Mouse (Mus musculus): Measurements from ENCODE around the gene Lhfpl3. TPM values are rescaled to one million over a fixed set of nuclear protein-coding genes. Genes with fewer than 3 reads are reported as not detected.

The Lhfpl3 gene
- polyA plus RNA-seq, 1 experiment from 2014 or later = 0.13 TPM

DNA sequence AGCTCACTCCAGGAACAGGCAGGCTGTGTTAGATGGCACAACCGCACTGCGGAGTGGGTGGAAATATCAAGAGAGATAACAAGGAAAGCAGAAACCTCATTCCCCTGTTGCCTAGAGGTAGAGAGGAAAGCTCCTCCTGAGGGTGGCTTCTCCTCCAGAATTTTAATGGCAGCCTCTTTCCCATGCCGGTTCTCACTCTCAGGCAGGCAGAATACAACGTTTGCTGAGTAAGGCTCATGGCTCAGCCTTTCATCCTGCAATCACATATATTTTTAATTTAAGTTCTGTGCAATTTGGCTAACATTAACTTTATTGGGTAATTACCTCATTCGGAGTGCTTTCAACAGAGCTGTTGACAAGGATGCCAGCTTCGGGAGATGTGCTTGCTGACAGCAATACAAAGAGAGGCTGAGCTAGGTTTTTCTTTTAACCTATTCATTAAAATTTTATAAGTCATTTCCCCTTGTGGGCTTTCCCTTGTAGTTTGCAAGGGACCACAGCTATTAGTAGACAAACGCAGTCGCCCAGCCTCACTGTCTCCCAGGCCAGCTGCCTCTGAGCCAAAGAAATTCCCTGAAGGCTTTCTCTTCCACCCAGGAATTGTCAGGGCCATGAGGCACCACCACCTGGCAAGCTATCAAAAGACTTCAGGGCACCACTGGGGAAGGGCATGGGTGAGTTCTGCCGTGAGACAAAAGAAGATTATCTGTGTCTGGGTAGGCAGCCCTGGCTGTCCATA lies 394.5 kb downstream of the Lhfpl3 start:
- no peak for DNase-seq (ENCODE audit: low spot score)

DNA sequence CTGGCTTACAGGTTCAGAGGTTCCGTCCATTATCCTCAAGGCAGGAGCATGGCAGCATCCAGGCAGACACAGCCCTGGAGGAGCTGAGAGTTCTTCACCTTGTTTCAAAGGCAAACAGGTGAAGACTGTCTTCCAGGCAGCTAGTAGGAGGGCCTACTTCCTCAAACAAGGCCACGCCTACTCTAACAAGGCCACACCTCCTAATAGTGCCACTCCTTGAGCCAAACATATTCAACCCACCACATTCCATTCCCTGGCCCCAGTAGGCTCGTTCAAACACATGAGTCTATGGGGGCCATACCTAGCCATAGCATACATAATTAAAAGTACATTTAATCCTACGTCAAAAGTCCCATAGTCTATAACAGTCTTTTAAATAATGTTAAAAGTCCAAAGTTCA lies 407.4 kb downstream of the Lhfpl3 start:
- no peak for DNase-seq (ENCODE audit: low spot score)

DNA sequence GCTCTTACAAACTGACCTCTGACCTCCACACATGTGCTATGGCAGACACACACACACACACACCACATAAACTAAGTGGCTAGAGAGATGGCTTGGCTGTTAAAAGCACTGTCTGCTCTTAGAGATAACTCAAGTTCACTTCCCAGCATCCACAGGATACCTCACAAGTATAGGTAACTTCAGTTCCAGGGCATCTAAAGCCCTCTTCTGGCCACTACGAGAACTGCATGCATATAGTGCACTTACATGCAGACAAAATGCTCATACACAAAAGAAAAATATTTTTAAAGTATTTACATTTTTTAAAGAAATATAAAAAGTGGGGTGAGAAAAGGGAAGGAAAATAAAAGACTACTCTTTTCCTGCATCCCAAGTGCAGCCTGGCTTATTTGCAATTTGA lies 408.6 kb downstream of the Lhfpl3 start:
- DNase-seq (ENCODE audit: low spot score) = no peak

DNA sequence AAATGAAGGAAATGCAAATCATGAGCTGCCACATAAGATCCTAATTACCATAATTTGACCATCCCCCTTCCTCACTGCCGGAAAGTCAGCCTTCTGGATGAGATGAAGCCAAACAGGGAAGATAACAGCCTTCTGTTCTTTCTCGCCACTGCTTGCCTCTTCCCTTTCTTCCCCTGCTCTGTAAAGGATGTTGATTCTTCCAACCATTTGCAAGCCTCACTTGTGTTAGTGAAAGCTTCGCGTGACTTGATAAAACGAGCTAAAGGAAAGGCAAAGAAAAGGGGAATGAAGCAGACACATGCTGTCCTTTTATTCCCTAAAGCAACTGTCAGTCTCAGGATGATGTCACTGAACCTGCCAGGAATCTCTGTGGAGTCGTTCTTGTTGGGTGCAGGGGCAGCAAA lies 420.1 kb downstream of the Lhfpl3 start:
- DNase-seq (ENCODE audit: low spot score) = no peak

DNA sequence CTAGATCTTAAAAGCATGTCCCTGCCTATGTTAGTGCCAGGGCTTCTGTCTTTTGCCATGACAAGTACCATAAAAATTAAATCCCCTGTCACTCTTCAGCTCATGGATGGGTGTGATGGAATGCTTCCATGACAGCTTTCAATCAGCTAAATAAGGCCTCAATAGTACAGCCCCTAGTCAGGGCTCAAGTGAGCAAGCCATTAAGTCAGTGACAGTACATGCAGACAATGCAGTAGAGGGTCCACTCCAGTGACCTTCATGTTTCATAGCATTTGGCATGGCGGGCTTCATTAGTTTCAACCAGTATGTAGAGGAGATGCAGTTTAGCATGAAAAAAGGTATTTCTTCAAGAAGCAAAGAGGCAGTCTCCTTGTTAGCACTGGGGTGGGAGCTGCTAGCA lies 420.8 kb downstream of the Lhfpl3 start:
- DNase-seq (ENCODE audit: low spot score) = no peak

DNA sequence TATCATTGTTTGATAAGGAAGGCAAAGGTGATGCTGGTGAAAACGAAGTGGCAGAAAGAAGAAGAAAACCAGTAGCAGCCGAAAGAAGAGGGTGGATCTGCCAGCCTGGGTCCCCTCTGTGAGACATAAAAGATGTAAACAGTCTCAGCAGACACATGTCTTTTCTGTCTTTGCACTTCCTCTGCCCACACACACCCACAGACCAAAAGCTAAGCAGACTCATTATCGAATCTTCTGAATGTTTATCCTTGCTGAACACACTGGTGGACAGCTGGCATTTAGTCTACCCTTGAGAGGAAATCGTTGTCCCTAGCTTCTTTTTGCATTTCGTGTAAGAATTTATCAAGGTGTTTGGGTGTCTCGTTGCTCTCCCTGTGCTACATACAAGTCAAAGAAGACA lies 443.8 kb downstream of the Lhfpl3 start:
- no peak for DNase-seq (ENCODE audit: low spot score)

DNA sequence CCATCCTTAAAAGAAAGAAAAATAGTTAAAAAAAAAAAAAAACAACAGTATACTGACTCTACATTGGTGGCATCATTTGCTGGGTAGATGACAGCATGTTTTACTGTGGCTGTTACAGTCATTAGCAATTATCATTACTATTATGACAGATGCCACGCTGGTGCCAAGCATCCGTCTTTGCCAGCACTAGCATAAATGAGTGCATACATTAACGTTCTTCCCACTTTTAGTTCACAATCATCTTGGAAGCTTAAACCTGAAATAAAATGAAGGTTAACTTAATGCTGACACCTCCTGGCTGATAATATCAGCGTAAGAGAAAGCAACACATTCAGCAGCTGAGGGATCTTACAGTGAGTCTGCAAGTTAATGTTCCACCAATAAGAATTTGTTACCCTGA lies 451.0 kb downstream of the Lhfpl3 start:
- DNase-seq (ENCODE audit: low spot score) = no peak

DNA sequence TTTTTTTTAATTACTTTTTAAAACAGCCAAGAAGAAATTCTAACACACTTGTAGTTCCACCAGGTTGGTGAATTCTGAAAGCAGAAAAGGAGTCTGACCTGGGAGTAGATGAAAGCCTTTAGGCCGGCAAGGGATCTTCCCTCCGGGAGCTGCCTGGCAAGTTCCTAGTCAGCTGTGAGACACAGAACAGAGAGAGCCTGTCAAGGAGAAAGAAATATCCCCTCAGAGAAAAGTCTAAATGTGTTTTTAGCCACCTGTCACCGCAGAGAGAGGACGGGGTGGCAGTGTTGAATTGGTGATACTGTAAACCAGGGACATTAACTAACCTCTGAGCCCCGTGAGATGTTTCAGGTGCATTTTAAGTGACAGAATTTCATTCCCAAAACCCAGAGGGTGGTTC lies 467.2 kb downstream of the Lhfpl3 start:
- DNase-seq (ENCODE audit: low spot score) = no peak

DNA sequence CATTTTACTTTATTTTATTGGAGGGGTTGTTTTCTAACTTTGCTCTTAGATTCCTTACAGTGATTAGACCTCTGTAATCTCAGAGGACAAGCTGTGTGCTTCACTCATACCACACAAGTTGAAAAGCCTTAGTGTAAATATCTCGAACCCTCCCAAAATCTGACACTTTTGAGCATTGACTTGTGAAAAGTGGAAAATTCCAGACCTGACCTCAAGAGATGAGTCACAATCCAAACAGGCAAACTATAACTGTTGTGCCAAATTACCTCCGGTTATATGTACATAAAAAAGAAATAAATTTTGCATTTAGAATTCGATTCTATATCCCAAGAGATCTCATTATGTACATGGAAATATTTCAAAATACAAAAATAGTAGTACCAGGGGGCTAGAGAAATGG lies 468.8 kb downstream of the Lhfpl3 start:
- no peak for DNase-seq (ENCODE audit: low spot score)

DNA sequence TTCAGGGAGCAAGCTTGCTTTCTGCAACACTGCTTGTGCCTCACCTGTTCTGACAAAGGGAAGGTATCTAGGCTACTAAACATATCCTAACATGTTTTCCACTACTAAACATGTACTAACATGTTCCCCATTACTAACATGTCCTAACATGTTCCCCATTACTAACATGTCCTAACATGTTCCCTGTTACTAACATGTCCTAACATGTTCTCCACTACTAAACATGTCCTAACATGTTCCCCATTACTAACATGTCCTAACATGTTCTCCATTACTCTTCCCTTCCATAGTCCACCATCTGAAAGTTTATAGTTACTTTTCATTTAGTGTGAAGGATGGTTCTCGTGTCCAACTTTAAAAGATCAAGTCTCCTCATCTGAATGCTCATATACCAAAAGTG lies 473.8 kb downstream of the Lhfpl3 start:
- no peak for DNase-seq (ENCODE audit: low spot score)

DNA sequence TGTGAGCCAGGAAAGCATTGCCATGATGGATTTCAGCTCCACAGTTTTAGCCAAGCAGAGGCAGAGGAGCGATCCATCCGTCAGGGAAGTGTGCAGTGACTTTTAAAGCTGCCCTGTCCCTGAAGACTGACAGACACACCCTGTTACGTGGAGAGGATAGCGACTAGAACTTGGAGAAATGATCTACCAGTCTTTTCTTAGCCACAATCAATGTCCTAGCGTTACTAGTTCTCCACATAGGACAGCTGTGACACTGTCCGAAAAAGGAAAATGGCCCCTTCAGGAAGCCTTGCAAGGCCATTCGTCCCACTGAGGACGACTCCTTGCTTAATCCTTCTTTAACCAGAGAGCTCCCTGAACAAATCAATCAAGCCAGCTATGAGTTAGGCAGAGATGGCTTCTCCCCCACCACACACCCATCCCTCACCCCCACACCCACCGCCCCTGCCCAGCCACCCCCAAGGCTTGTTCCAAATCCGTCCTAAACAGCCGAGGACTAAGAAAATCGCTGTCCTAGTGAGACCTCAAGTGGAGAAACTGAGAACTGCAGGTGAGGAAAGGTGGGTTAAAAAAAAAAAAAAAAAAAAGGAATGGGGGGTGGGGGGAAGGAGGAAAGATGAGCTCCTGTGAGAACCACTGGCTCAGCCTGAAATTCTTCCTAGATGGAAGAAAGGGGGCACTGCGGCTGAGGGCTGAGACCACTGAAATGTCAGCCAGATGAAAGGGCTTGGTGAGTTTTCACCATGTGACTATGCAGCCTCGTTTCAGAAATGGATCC lies 479.1 kb downstream of the Lhfpl3 start:
- DNase-seq (ENCODE audit: low spot score) = peak; percentile 35

DNA sequence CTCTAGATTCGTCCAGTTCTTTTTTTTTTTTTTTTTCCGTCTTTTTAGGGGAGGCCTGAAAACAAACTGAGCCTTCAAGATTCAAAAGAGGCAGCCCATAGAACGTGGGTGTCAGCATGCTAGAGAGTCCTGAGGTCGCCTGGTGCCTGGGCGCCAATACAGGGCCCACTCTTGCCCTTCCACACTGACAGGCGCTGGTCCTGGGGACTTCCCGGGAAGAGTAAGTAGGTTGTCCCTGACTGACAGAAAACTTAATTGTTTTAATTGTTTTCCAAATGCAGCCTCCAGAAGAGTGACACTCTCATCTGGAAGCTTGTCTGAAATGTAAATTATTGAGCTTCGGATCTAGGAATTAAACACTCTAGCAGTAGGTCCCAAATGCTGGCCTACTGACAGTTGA lies 479.8 kb downstream of the Lhfpl3 start:
- no peak for DNase-seq (ENCODE audit: low spot score)

DNA sequence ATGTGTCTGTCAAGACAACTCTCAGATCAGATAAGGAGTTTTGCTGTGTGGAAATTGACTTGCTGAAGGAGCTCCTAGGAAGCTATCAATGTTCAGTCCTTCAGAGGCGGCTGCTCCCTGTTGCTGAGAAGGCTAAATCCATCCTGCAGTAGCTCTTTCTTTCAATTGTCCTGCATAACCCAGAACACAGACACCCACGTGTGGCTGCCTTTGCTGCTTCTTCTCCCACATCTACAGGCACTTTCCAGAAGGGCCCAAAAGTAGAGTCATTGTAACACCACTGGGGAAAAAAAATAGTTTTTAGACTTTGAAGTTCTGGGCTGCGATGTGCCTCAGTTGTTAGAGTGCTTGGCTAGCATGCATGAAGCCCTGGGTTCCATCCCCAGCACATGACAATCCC lies 480.9 kb downstream of the Lhfpl3 start:
- no peak for DNase-seq (ENCODE audit: low spot score)

DNA sequence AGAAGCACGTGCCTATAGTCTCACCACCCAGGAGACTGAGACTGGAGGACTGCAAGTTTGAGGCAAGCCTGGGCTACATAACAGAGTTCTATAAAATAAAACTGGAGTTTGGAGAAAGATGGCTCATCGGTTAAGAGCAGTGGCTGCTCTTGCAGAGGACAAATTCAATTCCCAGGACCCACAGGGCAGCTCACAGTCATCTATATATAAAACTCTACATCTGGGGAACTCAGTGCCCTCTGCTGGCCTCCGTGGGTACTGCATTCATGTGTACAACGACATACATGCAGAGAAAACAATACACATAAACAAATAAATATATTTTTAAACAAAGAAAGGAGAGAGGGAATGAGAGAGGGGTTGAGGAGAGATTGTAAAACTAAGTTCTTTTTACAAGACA lies 501.1 kb downstream of the Lhfpl3 start:
- peak; percentile 40 for DNase-seq (ENCODE audit: low spot score)

DNA sequence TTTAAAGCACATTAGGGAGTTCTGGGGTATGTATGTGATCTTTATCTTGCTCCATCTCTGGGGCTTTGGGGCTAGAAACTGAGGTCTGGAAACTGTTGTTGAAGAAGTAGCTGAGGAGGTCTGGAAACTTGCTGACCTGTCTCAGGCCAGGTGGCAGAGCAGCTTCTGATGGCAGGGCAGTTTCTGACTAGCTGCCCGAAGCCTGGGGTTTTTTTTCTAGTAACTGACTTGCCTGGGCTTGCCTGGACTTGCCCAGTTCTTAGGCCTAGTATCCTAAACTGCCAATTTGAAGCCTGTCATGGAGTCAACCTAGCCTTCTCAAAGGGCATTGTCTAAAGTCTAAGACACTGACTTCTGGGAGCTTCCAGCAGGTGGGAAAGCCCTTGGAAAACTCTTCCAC lies 501.9 kb downstream of the Lhfpl3 start:
- DNase-seq (ENCODE audit: low spot score) = no peak

DNA sequence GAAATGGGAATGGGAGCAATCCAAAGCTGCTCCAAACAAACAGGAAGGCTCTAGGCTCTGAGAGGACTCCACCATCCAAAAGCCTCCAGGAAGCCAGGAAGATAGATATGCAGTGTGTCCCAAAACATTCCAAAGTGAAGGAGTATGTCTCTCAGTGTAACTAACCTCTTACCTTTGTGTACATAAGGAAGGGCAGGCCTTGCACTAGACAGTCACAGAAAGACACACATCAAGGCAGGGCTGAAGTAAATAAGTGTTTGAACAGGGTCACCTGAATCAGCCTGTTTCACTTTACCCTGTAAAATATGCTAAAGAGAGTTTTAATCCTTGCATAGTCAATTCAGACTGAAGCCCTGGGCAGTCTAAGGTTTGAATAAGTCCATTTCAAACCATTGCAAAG lies 502.4 kb downstream of the Lhfpl3 start:
- DNase-seq (ENCODE audit: low spot score) = no peak

DNA sequence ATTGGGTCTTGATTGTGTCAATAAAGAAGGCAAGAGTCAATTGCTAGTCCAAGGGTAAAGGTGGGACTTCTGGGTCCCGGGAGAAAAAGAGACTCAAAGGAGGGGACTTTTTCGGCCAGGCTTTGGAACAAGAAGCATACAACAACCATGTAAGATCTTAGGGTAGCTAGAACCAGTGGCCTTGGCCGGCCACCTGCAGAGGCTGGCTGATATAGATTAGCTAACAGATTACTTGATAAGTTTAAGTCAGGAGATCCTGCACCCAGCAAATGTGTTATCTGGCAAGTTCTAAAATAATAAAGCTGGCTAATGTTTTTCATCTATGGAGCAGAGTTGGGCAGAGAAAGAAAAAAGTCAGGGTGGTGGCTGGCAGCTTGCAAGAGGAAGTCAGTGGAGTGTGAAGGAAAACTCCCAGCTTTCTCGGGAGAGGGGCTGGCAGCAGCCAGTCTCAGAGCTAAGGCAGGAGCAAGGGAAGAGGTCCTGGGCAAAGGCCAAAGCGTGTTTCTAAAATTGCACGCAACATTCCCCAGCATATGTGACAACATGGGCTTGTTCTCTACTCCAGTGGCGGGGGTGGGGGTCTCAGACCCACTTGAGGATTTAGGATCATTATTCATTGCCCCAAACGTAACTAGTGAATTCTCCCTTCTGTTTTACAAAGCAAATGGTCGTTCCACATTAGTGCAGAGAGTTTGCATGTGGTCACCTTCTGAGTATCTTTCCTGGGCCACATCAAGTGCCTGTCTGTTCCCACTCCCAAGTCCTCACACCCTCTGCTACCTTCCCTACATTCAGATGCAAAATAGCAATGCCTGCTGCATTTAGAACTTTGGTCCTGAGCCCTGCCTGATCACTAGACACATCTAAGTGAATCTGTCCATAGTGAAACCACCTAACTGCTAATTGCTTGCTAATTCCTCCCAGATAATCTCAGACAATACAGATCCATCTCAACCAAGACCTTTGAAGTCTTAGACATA lies 504.3 kb downstream of the Lhfpl3 start:
- DNase-seq (ENCODE audit: low spot score) = no peak

DNA sequence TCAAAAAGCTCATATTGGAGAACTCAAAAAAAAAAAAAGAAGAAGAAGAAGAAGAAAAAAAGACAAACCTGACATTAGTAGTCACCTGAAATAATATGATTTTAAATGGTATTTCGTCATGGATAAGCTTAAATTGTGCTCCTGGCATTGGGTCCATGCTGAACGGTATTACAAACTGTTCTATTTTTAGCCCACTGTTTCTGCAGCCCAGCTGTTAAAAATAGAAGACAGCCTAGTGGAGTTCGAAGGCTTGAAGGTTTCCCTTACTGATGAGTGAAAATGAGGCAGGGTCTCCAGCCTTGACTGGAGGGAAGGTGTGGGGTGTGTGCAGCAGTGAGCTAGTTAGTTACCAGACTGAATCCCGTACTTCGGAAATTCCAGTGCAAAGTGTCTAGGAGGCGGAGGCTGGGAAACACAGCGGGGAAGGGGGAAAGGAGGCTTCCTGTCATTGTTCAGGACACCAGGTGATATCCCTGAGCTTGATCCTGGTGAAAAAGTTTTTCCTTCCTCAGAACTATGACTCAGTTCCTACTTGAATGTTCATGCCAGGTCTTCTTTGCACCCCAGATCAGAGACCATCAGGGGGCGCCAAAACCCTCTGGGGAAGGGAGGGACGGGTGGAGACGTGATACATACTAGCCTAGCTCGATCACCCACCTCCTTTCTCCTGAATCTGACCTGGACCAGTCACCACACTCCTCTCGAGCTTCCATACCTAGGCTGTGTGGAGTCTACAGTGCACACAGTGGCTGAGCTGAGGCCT lies 505.8 kb downstream of the Lhfpl3 start:
- peak; percentile 54 for DNase-seq (ENCODE audit: low spot score)

DNA sequence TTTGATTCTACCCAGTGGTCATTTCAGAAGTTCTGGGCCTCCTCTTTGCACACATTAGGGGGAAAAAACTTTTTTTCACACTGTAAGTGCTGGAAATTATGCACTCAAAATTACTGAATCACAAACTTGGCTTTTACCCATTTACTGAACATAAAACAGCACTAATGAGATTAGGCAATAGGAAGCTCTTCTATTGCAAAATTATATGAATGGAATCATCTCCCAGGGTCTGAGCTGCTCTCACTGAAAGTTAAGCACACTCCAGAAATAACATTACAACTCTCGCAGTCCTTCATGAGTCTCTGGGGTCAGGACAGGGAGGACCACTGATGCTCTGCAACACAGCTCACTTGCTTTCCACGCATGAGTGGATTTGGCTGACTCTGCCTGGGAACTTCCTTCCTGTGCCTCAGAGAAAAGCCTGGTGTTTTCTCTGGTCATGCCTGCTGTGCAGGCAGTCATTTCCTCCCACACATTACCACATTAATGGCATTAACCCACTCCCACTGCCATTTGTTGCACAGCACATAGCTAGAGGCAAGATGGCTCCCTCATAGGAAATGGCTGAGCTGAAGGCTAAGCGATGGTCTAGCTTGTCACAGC lies 510.1 kb downstream of the Lhfpl3 start:
- DNase-seq (ENCODE audit: low spot score) = no peak

DNA sequence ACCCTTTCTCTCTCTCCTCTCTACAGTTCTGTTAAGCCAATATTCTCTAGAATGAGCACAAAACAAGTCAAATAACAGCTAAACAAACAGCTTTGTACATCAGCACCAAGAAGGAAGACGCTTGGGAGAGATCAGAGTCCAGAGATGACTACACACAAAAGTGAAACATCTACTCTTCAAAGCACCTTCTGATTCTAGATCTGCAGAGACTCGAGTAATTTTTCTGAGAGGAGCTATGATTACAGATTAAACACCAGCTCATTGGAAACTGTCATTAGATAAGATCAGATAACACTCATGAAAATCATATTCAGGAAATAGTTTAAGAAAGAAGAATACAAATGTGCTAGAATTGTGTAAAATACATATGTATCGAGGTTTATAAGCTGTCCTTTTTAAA lies 527.5 kb downstream of the Lhfpl3 start:
- no peak for DNase-seq (ENCODE audit: low spot score)

DNA sequence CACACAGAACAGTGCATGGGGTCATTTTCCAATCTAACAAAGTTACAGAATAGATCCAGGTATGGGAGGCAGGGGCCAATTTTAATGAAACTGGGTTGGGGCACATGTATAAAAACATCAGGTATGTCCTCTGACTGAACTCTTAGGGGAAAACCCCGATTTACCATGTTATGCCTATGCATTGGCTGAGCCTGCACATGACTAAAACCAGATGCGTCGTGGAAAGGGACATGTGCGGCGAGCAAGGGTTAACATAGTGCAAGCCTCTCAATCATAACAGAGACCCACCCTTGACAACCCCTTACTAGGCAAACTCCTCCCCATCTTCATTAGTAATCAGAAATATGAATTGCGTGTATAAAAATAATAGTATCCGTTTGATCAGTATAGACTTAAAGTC lies 533.5 kb downstream of the Lhfpl3 start:
- no peak for DNase-seq (ENCODE audit: low spot score)
